Mouse (Mus musculus) limb, embryonic 15.5 days (tissue): ENCODE data around the gene Tmem81. TPM values are rescaled to one million over a fixed set of nuclear protein-coding genes. Genes with fewer than 3 reads are reported as not detected.

ENCODE experiments used
- ATAC-seq: fragments of 200-750 bp; cut with Nextera tagmentation; 2 replicates; pipeline ENCODE4 v1.8.0; 2017; ENCODE audit warnings: low read depth, moderate TSS enrichment; ENCODE audit not compliant: insufficient number of reproducible peaks, low FRiP score, low TSS enrichment
- H3K27ac ChIP-seq: fragments of 300-500 bp; sonication (generic); 2 replicates; pipeline ENCODE4 v1.5.1; 2015; ENCODE audit warnings: moderate library complexity, mild to moderate bottlenecking, inconsistent platforms
- H3K27me3 ChIP-seq: fragments of 300-500 bp; sonication (generic); 2 replicates; pipeline ENCODE4 v1.6.1; 2015; ENCODE audit warnings: inconsistent platforms
- H3K36me3 ChIP-seq: fragments of 300-500 bp; sonication (generic); 2 replicates; pipeline ENCODE4 v1.6.1; 2015; ENCODE audit warnings: inconsistent platforms
- H3K4me1 ChIP-seq: fragments of 300-500 bp; sonication (generic); 2 replicates; pipeline ENCODE4 v1.6.1; 2015; ENCODE audit warnings: inconsistent platforms
- H3K4me2 ChIP-seq: fragments of 300-500 bp; sonication (generic); 2 replicates; pipeline ENCODE4 v1.6.1; 2015; ENCODE audit warnings: mild to moderate bottlenecking, inconsistent platforms
- H3K4me3 ChIP-seq: fragments of 300-500 bp; sonication (generic); 2 replicates; pipeline ENCODE4 v1.5.1; 2015; ENCODE audit warnings: mild to moderate bottlenecking, inconsistent platforms
- H3K9ac ChIP-seq: fragments of 300-500 bp; sonication (generic); 2 replicates; pipeline ENCODE4 v1.6.1; 2015; ENCODE audit warnings: inconsistent platforms
- H3K9me3 ChIP-seq: fragments of 300-500 bp; sonication (generic); 2 replicates; pipeline ENCODE4 v1.6.1; 2016; ENCODE audit warnings: inconsistent platforms
- WGBS: fragments of 180-500 bp; shearing (Covaris S2); methylation state at CpG from one replicate; pipeline ENCODE4 v1.1.7; 2015; 5-methylcytosine and 5-hydroxymethylcytosine counted together
- polyA plus RNA-seq: library from polyadenylated mRNA; unstranded; fragments of >200 nt; fragmentation: Nextera tagmentation; extraction: Ambion mirVana; gene quantifications from 2 replicates; pipeline ENCODE4 v1.2.1, GENCODE M21; 2015

Gene Tmem81
- polyA plus RNA-seq, 1 experiment from 2014 or later = 1.3 TPM

- peaks cover 18% of the 10 kb centered on the region for H3K4me1 ChIP-seq
- no peak overlapping the region for H3K27ac ChIP-seq
- ATAC-seq = no peak
- no peaks in the 10 kb centered on the region for H3K27me3 ChIP-seq
- 71% methylated on average over 2 of the region's 2 CpGs for WGBS
- H3K4me3 ChIP-seq = no peak overlapping the region
- peaks cover 7% of the 10 kb centered on the region; the same call in 1 of the 2 replicates for H3K36me3 ChIP-seq
- no peak overlapping the region for H3K4me2 ChIP-seq
- no peak overlapping the region for H3K9ac ChIP-seq
- no peaks in the 10 kb centered on the region for H3K9me3 ChIP-seq
These were observed 24.4 kb upstream of the Tmem81 start for GRCm38 (mm10) chr1:132481619-132482018.

DNA sequence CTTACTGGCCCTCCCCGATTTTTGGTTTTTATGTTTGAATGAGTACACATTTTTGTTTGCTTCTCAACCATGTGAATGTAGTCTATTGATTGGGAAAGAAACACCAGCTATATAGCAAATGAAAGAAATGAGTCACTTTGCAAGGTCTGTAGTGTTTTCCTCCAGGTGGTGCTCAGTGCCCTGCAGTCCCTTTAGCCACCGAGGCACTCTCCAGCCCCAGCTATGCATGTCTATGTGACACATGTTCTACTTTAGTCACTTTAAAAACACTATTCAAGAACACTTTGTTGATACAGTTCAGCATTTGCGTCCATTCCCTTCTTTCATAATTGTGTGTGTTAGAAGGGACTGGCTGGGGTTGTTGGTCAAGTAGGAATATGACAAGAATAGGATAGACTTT, 22.8 kb upstream of the Tmem81 start:
- H3K4me2 ChIP-seq = no peak overlapping the region
- H3K27me3 ChIP-seq = no peaks in the 10 kb centered on the region
- 84% methylated on average over 3 of the region's 3 CpGs for WGBS
- H3K36me3 ChIP-seq = peaks cover 19% of the 10 kb centered on the region
- peaks cover 14% of the 10 kb centered on the region for H3K4me1 ChIP-seq
- no peaks in the 10 kb centered on the region for H3K9me3 ChIP-seq
- no peak for ATAC-seq
- H3K9ac ChIP-seq = no peak overlapping the region
- no peak overlapping the region for H3K27ac ChIP-seq
- H3K4me3 ChIP-seq = no peak overlapping the region

DNA sequence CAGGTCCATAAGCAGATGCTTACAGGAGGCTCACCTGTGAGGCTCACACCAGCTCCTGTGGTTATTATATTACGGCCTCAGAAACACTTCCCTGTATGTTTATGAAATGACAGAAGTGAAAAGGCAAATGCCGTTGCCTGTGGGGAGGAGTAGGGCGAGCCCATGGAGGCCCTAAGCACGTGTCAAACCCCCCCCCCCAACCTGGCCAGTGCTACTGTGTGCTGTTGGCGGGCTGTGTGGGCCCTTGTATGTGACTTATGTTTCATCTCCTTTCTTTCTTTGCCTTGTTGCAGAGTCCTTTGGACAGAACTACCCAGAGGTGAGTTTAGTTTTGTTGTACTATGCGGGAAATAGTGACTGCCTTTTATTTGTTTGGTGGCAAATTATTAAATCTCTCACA, 22.3 kb upstream of the Tmem81 start:
- H3K36me3 ChIP-seq = peaks cover 24% of the 10 kb centered on the region
- peaks cover 8% of the 10 kb centered on the region for H3K4me1 ChIP-seq
- no peaks in the 10 kb centered on the region for H3K9me3 ChIP-seq
- no peak overlapping the region for H3K9ac ChIP-seq
- H3K4me3 ChIP-seq = no peak overlapping the region
- H3K4me2 ChIP-seq = no peak overlapping the region
- no peaks in the 10 kb centered on the region for H3K27me3 ChIP-seq
- 85% methylated on average over 6 of the region's 6 CpGs for WGBS
- H3K27ac ChIP-seq = no peak overlapping the region
- ATAC-seq = no peak

DNA sequence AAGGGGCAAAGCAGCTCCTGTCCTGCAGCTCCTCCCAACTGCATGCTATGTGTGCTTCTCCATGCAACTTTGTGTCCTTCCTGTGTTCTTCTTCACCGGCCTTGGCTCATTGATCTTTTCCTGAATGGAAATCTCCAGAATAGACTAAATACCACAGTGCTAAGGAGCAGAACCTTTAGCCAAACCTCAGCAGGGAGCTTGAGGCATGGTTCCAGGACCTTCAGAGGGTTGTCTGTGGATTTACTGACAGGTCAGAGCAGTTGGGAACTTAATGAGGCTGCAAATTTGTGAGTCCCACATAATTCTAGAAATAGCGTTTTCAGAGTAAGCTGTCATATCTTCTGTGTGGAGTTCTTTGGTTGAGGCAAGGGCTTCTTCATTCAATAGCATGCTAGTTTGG, 5.5 kb upstream of the Tmem81 start:
- H3K4me3 ChIP-seq = no peak overlapping the region
- H3K9ac ChIP-seq = no peak overlapping the region
- H3K27ac ChIP-seq = no peak overlapping the region
- 92% methylated on average over 2 of the region's 2 CpGs for WGBS
- no peak for ATAC-seq
- H3K27me3 ChIP-seq = no peaks in the 10 kb centered on the region
- no peak overlapping the region for H3K4me2 ChIP-seq
- H3K36me3 ChIP-seq = peaks cover 87% of the 10 kb centered on the region
- H3K4me1 ChIP-seq = no peaks in the 10 kb centered on the region
- H3K9me3 ChIP-seq = no peaks in the 10 kb centered on the region

GRCm38 (mm10) chr1:132505155-132505554, 875 bp upstream of the Tmem81 start:
- Histone ChIP-seq H3K9me3 (no peaks in the 10 kb centered on the region), H3K9ac (no peak overlapping the region), H3K27me3 (no peaks in the 10 kb centered on the region), H3K27ac (no peak overlapping the region), H3K36me3 (peaks cover 80% of the 10 kb centered on the region), H3K4me2 (no peak overlapping the region), H3K4me1 (no peaks in the 10 kb centered on the region), H3K4me3 (no peak overlapping the region)
- WGBS = 90% methylated on average over 5 of the region's 5 CpGs
- no peak for ATAC-seq

DNA sequence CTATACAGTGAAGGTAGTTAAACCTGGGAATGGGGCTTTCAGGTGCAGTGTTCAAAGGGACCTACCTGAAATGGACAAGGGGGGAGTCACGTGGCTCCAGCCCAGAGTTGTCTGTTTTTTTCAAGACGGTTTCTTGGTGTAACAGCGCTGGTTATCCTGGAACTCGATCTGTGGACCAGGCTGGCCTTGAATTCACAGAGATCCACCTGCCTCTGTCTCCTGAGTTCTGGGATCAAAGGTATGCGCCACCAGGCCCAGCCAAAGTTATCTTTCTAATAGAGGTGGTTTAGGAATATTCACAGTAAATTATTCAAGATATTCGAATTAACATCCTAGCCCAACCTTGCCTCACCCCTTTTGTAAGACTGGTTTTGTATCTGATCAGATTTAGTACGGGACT, 626 bp downstream of the Tmem81 start:
- WGBS = 88% methylated on average over 7 of the region's 7 CpGs
- peaks cover 65% of the 10 kb centered on the region for H3K36me3 ChIP-seq

DNA sequence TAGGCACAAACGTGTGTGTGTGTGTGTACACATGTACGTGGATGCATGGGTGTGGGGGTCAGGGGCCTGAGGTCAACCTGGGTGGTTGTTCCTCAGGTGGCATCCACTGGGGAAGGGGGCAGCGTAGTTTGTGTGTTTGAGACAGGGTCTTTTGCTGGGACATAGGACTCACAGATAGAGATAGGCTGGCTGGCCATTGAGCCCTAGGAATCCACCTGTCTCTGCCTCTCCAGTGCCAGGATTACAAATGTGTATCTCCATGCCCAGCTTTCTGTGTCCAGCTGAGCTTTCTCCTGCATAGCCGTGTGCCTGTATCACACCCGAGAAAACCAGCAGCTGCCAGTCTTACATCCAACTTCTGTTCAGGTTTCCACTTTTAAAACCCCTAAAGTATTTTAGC, 3.7 kb downstream of the Tmem81 start:
- WGBS = 86% methylated on average over 5 of the region's 5 CpGs
- no peak for ATAC-seq
- H3K9ac ChIP-seq = no peak overlapping the region
- no peaks in the 10 kb centered on the region for H3K4me1 ChIP-seq
- H3K27me3 ChIP-seq = no peaks in the 10 kb centered on the region
- H3K9me3 ChIP-seq = no peaks in the 10 kb centered on the region
- H3K27ac ChIP-seq = no peak overlapping the region
- H3K4me2 ChIP-seq = no peak overlapping the region
- peaks cover 38% of the 10 kb centered on the region for H3K36me3 ChIP-seq
- H3K4me3 ChIP-seq = no peak overlapping the region

More for the DNA sequence above, 626 bp downstream of the Tmem81 start:
- Histone ChIP-seq H3K4me3 (no peak overlapping the region), H3K4me1 (no peaks in the 10 kb centered on the region), H3K9me3 (no peaks in the 10 kb centered on the region), H3K9ac (no peak overlapping the region), H3K4me2 (no peak overlapping the region), H3K27ac (no peak overlapping the region), H3K27me3 (no peaks in the 10 kb centered on the region)
- ATAC-seq = no peak

- no peaks in the 10 kb centered on the region for H3K4me1 ChIP-seq
- whole genome bisulfite sequencing = 30% methylated on average over 8 of the region's 8 CpGs
- no peak overlapping the region for H3K4me2 ChIP-seq
- no peak overlapping the region for H3K4me3 ChIP-seq
- H3K9me3 ChIP-seq = no peaks in the 10 kb centered on the region
- no peak for ATAC-seq
- H3K36me3 ChIP-seq = peaks cover 23% of the 10 kb centered on the region
- no peak overlapping the region for H3K9ac ChIP-seq
- no peak overlapping the region for H3K27ac ChIP-seq
- no peaks in the 10 kb centered on the region for H3K27me3 ChIP-seq
These were observed 5.5 kb downstream of the Tmem81 start for GRCm38 (mm10) chr1:132511521-132511920.

DNA sequence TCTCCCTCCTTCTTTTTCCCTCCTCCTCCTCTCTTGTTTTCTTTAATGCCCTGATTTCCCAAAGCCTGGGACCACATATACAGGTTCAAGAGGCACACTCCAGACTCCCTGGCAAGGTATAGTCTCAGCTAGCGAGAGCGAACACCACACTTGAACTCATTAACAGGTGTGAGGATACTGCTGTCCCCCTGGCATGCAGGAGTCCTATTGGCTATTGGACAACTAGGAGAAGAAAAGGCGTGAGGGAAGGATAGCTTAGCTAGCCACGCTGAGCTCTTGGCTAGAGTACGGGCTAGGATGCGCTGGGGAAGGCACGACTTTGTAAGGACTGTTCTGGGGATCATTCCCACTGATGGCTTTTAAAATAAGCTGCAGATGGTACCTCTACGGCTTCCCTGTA, 6.1 kb downstream of the Tmem81 start:
- Histone ChIP-seq H3K27ac (no peak overlapping the region), H3K27me3 (no peaks in the 10 kb centered on the region), H3K4me2 (no peak overlapping the region), H3K36me3 (peaks cover 17% of the 10 kb centered on the region), H3K9ac (no peak overlapping the region), H3K4me3 (no peak overlapping the region), H3K9me3 (no peaks in the 10 kb centered on the region), H3K4me1 (no peaks in the 10 kb centered on the region)
- ATAC-seq = no peak
- 71% methylated on average over 8 of the region's 8 CpGs for WGBS

DNA sequence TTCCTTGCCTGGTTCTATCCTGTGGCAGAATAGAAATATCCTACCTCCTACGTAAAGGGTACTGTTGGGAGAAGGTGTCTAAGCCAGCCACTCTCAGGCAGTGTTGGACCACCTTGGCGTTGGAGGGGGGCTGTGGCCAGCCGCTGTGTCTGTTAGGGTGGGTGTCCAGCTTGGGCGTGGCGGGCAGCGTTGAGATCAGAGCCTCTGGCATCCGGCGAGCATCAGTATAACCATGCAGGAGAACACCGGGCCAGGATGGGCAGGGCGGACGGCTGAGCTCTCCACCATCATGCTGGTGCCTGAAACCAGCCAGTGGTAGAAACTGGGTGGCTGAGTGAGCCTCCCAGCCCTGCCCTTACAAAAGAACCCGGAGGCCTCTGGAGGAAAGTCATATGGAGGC, 9.3 kb downstream of the Tmem81 start:
- WGBS = 88% methylated on average over 12 of the region's 12 CpGs
- Histone ChIP-seq H3K4me3 (no peak overlapping the region), H3K4me1 (no peaks in the 10 kb centered on the region)

GRCm38 (mm10) chr1:132516776-132517175, 10.7 kb downstream of the Tmem81 start:
- Histone ChIP-seq H3K9ac (no peak overlapping the region), H3K27me3 (no peaks in the 10 kb centered on the region), H3K36me3 (no peaks in the 10 kb centered on the region), H3K4me3 (no peak overlapping the region), H3K4me2 (no peak overlapping the region), H3K4me1 (no peaks in the 10 kb centered on the region), H3K9me3 (no peaks in the 10 kb centered on the region), H3K27ac (no peak overlapping the region)
- no peak for ATAC-seq
- WGBS = 90% methylated on average over 11 of the region's 11 CpGs

More for the DNA sequence above, 9.3 kb downstream of the Tmem81 start:
- H3K4me2 ChIP-seq = no peak overlapping the region
- H3K9me3 ChIP-seq = no peaks in the 10 kb centered on the region
- H3K36me3 ChIP-seq = no peaks in the 10 kb centered on the region
- H3K27me3 ChIP-seq = no peaks in the 10 kb centered on the region
- no peak overlapping the region for H3K27ac ChIP-seq
- ATAC-seq = no peak
- no peak overlapping the region for H3K9ac ChIP-seq

GRCm38 (mm10) chr1:132518621-132519020, 12.6 kb downstream of the Tmem81 start:
- H3K4me1 ChIP-seq = no peaks in the 10 kb centered on the region
- no peak overlapping the region for H3K27ac ChIP-seq
- H3K9ac ChIP-seq = no peak overlapping the region
- 84% methylated on average over 18 of the region's 18 CpGs for WGBS
- H3K36me3 ChIP-seq = no peaks in the 10 kb centered on the region
- no peak overlapping the region for H3K4me2 ChIP-seq
- ATAC-seq = no peak
- no peaks in the 10 kb centered on the region for H3K27me3 ChIP-seq
- no peaks in the 10 kb centered on the region for H3K9me3 ChIP-seq
- no peak overlapping the region for H3K4me3 ChIP-seq

DNA sequence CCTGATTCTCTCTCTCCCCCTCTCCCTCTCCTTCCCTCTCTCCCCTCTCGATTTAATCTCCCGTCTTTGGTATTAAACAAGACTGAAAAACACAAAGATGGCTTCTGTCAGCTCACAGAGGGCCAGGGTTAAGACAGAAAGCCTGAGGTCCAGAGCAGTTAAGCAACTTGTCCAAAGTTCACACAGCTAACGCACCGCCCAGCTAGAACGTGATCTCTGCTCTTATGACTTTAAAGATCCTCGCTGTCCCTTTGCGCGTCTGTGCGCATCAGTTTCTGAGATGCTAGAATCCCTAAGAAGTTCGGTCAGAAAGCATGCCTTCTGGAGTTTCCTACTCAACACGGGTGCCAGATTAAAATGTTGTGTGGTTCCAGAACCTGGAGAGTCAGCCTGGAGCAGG, 13.7 kb downstream of the Tmem81 start:
- no peak for ATAC-seq
- H3K9ac ChIP-seq = no peak overlapping the region
- 85% methylated on average over 11 of the region's 11 CpGs for WGBS

More for the DNA sequence above, 13.7 kb downstream of the Tmem81 start:
- H3K4me1 ChIP-seq = no peaks in the 10 kb centered on the region
- H3K9me3 ChIP-seq = no peaks in the 10 kb centered on the region
- no peak overlapping the region for H3K4me3 ChIP-seq
- no peaks in the 10 kb centered on the region for H3K27me3 ChIP-seq
- H3K36me3 ChIP-seq = no peaks in the 10 kb centered on the region
- no peak overlapping the region for H3K27ac ChIP-seq
- H3K4me2 ChIP-seq = no peak overlapping the region
